Mouse (Mus musculus): ENCODE measurements around the gene Cs. TPM values are rescaled to one million over a fixed set of nuclear protein-coding genes. Genes with fewer than 3 reads are reported as not detected.

The Cs gene
- polyA plus RNA-seq, 1 experiment from 2014 or later, result 225 TPM

DNA sequence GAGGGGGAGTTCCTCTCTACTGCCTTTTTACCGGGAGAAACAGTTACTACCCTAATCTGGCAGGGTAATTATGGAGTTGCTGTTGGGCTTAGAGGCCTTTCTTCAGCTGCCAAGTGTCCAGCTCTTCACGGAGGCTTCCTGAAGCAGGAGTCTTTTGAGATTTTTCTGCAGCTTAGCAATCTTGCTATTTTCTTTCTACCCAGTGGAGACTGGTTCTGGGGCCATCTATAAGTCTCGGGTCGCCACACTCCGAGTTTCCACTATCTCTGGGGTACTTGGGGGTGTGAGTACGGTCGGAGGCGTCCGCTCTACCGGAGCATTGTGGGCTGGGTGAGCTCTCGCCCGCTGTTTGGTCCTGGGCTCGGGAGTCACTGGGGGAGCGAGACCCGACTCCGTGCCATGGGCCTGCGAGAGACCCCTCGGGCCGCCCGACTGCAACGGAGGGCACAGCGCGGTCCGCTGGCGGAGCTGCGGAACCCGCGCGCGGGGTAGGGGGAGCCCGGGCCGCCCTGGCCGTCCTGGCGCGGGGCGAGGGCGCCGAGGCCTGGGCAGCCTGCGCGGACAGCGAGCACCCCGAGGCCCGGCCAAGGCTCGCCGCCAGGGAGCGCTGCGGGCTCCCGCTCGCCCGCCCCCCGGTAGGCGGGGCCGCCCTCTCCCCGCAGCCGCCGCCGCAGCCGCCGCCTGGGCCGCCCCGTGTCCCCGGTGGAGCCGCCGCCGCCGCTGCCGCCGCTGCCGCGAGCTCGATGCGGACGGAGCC lies 39.1 kb downstream of the Cs start, which contains the start of gene Ankrd52:
Gene Ankrd52, plus strand, starts transcription at position 661 of the 757 bp plus-strand sequence.
- no peaks in the 10 kb centered on the region for H3K9me3 ChIP-seq (ENCODE audit: control insufficient read depth, low read length)
- H3K4me2 ChIP-seq (replicated peaks; ENCODE audit: low read depth, low read length), result peak within 1 kb of the TSS; percentile 82
- peaks cover 34% of the 10 kb centered on the region for H3K36me3 ChIP-seq (ENCODE audit: control insufficient read depth, insufficient read depth, low read length)
- peak within 1 kb of the TSS; percentile 98 for H3K4me3 ChIP-seq (ENCODE audit: low read length)
- peak within 1 kb of the TSS; percentile 99 for H3K9ac ChIP-seq (ENCODE audit: low read depth, low read length)
- peak within 1 kb of the TSS; percentile 95 for H3K27ac ChIP-seq (ENCODE audit: low read depth, low read length)
- H3K27me3 ChIP-seq (ENCODE audit: control insufficient read depth, insufficient read depth, low read length), result no peaks in the 10 kb centered on the region
- under 1% methylated on average over 50 of the region's 73 CpGs for WGBS
- H3K4me1 ChIP-seq (ENCODE audit: control insufficient read depth, insufficient read depth, low read length), result peaks cover 9% of the 10 kb centered on the region
- ATAC-seq (ENCODE audit: low FRiP score, low TSS enrichment), result peak; percentile 94

DNA sequence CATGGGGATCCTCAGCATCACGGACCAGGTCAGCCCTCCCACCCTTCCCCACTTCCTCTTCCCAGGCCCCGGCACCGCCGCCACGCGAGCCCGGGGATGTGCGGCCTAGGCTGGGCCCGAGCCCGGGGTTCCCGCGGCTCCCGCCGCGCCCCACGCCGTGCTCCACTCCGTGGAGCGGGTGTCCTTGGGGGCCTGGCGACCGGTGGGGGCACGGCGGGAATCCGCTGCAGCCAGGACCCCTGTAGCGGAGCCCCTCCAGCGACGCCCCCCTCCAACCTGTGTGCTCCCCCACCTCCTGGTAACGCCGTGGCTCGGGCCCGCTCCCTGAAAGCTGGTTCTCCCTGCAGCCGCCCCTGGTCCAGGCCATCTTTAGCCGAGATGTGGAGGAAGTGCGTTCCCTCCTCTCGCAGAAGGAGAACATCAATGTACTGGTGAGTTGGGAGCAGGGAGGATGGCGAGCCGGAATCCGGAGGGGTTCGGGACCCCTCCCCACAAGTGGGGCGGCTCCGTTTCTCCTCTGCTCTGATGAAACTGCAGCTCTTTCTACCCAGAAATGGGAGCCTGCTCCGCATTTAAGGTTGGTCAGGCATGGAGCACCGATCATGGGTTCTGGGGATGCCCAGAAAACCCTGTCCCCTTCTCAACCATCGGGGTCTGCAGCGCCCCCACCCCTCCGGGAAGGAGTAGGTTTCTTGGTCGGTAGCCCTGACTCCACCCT lies 39.8 kb downstream of the Cs start:
- H3K36me3 ChIP-seq (ENCODE audit: control insufficient read depth, insufficient read depth, low read length), result peaks cover 41% of the 10 kb centered on the region
- peak; percentile 74 for ATAC-seq (ENCODE audit: low FRiP score, low TSS enrichment)
- H3K4me2 ChIP-seq (replicated peaks; ENCODE audit: low read depth, low read length), result peak overlapping the region; percentile 82
- H3K4me1 ChIP-seq (ENCODE audit: control insufficient read depth, insufficient read depth, low read length), result peaks cover 9% of the 10 kb centered on the region
- WGBS, result under 1% methylated on average over 37 of the region's 47 CpGs
- peak overlapping the region; percentile 98 for H3K4me3 ChIP-seq (ENCODE audit: low read length)
- H3K9ac ChIP-seq (ENCODE audit: low read depth, low read length), result peak overlapping the region; percentile 99
- H3K9me3 ChIP-seq (ENCODE audit: control insufficient read depth, low read length), result no peaks in the 10 kb centered on the region
- H3K27me3 ChIP-seq (ENCODE audit: control insufficient read depth, insufficient read depth, low read length), result no peaks in the 10 kb centered on the region
- H3K27ac ChIP-seq (ENCODE audit: low read depth, low read length), result peak overlapping the region; percentile 95

DNA sequence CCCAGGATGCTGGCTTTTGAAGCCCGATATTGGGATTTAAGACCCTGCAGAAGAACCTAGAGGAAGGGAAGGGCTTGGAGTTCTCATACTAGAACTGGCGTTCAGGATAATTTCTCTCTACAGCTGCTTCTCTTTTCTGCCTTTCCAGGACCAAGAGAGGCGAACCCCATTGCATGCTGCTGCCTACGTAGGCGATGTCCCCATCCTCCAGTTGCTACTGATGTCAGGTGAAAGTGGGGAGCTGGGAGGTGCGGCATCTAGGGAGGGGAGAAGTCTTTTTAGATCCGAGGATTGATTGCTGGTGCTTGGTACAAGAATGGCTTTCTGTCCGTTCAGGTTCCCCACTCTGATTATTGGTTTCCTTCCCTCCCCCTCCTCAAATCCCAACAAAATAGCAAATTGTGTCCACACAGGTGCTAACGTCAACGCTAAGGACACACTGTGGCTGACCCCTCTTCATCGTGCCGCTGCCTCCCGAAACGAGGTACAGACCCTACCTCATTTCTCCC lies 40.5 kb downstream of the Cs start:
- H3K4me3 ChIP-seq (ENCODE audit: low read length), result peak overlapping the region; percentile 98
- H3K36me3 ChIP-seq (ENCODE audit: control insufficient read depth, insufficient read depth, low read length), result peaks cover 47% of the 10 kb centered on the region
- 54% methylated on average over 14 of the region's 14 CpGs for WGBS
- H3K4me2 ChIP-seq (replicated peaks; ENCODE audit: low read depth, low read length), result peak overlapping the region; percentile 82
- peaks cover 9% of the 10 kb centered on the region for H3K4me1 ChIP-seq (ENCODE audit: control insufficient read depth, insufficient read depth, low read length)
- ATAC-seq (ENCODE audit: low FRiP score, low TSS enrichment), result no peak
- H3K9ac ChIP-seq (ENCODE audit: low read depth, low read length), result peak overlapping the region; percentile 99
- peak overlapping the region; percentile 95 for H3K27ac ChIP-seq (ENCODE audit: low read depth, low read length)
- H3K27me3 ChIP-seq (ENCODE audit: control insufficient read depth, insufficient read depth, low read length), result no peaks in the 10 kb centered on the region
- no peaks in the 10 kb centered on the region for H3K9me3 ChIP-seq (ENCODE audit: control insufficient read depth, low read length)

DNA sequence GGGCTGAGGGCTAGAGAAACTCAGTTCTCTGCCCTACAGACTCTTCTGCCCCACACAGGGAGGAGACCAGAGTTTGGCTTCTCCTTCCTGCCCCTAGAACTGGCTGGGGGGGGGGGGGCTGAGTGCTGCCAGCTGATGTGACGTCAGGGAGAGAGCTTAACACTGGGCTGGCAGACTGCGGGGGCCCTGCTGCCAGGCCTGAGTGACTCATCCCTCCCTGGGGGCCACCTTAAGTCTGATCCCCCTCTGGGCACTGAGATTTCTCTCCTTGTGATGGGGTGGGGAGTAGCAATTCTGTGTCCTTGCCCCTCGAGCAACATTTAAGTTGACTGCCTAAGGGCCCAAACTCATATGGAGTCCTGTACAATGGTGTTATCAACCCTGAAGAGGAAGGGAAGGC lies 40.9 kb downstream of the Cs start:
- H3K4me2 ChIP-seq (replicated peaks; ENCODE audit: low read depth, low read length), result peak overlapping the region; percentile 82
- H3K4me3 ChIP-seq (ENCODE audit: low read length), result peak overlapping the region; percentile 98; the same call in 1 of the 2 replicates
- H3K27ac ChIP-seq (ENCODE audit: low read depth, low read length), result no peak overlapping the region
- peaks cover 52% of the 10 kb centered on the region for H3K36me3 ChIP-seq (ENCODE audit: control insufficient read depth, insufficient read depth, low read length)
- no peaks in the 10 kb centered on the region for H3K27me3 ChIP-seq (ENCODE audit: control insufficient read depth, insufficient read depth, low read length)
- WGBS, result 74% methylated on average over 3 of the region's 3 CpGs
- H3K4me1 ChIP-seq (ENCODE audit: control insufficient read depth, insufficient read depth, low read length), result peaks cover 9% of the 10 kb centered on the region
- no peak for ATAC-seq (ENCODE audit: low FRiP score, low TSS enrichment)
- peak overlapping the region; percentile 99; the same call in 1 of the 2 replicates for H3K9ac ChIP-seq (ENCODE audit: low read depth, low read length)
- H3K9me3 ChIP-seq (ENCODE audit: control insufficient read depth, low read length), result no peaks in the 10 kb centered on the region

DNA sequence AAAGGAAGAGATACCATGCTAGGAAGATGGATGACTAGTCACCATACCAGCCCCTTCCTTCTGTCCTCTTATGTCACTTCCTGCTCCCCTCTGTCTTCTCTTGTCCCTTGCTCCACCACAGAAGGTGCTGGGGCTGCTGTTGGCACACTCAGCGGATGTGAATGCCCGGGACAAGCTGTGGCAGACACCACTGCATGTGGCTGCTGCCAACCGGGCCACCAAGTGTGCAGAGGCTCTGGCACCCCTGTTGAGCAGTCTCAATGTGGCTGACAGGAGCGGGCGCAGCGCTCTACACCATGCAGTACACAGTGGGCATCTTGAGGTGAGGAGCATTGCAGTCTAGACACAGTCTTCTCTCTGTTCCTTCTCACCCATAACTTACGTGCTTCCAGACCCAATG lies 41.7 kb downstream of the Cs start:
- Histone ChIP-seq H3K27ac (ENCODE audit: low read depth, low read length) (no peak overlapping the region), H3K4me1 (ENCODE audit: control insufficient read depth, insufficient read depth, low read length) (peaks cover 9% of the 10 kb centered on the region), H3K4me3 (ENCODE audit: low read length) (no peak overlapping the region), H3K9me3 (ENCODE audit: control insufficient read depth, low read length) (no peaks in the 10 kb centered on the region), H3K9ac (ENCODE audit: low read depth, low read length) (no peak overlapping the region), H3K36me3 (ENCODE audit: control insufficient read depth, insufficient read depth, low read length) (peaks cover 60% of the 10 kb centered on the region), H3K4me2 (replicated peaks; ENCODE audit: low read depth, low read length) (no peak overlapping the region), H3K27me3 (ENCODE audit: control insufficient read depth, insufficient read depth, low read length) (no peaks in the 10 kb centered on the region)
- WGBS, result 96% methylated on average over 7 of the region's 7 CpGs
- ATAC-seq (ENCODE audit: low FRiP score, low TSS enrichment), result no peak

DNA sequence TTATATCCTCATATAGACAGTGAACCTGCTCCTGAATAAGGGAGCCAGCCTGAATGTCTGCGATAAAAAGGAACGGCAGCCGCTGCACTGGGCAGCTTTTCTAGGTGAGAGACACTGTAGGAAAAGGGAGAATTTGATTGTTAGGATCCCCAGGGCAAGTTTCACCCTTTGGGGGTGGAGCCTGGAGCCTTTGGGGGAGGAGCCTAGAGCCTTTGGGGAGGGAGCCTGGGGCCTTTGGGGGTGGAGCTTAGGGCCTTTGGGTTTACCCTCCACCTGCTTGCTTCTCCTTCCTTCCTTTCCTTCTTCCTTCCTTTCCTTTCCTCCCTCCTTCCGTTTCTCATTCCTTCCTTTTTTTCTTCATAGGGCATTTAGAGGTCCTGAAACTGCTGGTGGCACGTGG lies 43.0 kb downstream of the Cs start:
- Histone ChIP-seq H3K36me3 (ENCODE audit: control insufficient read depth, insufficient read depth, low read length) (peaks cover 73% of the 10 kb centered on the region), H3K9ac (ENCODE audit: low read depth, low read length) (no peak overlapping the region), H3K4me3 (ENCODE audit: low read length) (no peak overlapping the region), H3K9me3 (ENCODE audit: control insufficient read depth, low read length) (no peaks in the 10 kb centered on the region), H3K27me3 (ENCODE audit: control insufficient read depth, insufficient read depth, low read length) (no peaks in the 10 kb centered on the region), H3K4me2 (replicated peaks; ENCODE audit: low read depth, low read length) (no peak overlapping the region), H3K4me1 (ENCODE audit: control insufficient read depth, insufficient read depth, low read length) (peaks cover 9% of the 10 kb centered on the region), H3K27ac (ENCODE audit: low read depth, low read length) (no peak overlapping the region)
- ATAC-seq (ENCODE audit: low FRiP score, low TSS enrichment), result no peak
- 90% methylated on average over 5 of the region's 5 CpGs for WGBS

DNA sequence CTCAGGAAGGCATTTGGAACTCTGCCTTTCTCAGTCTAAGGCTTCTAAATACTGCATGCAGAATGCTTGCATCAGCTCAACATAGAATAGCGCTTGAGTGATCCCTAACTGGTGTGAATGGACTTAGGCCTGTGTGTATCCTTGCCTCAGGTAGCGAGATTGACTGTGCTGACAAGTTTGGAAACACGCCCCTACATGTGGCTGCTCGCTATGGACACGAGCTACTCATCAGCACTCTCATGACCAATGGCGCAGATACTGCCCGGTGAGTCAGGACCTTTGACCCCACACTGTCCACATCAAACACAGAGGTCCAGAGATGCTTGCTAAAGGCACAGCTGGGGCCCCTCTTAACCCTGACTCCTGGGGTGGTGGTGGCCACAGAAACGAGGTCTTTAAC lies 44.9 kb downstream of the Cs start:
- Histone ChIP-seq H3K36me3 (ENCODE audit: control insufficient read depth, insufficient read depth, low read length) (peaks cover 92% of the 10 kb centered on the region), H3K4me2 (replicated peaks; ENCODE audit: low read depth, low read length) (no peak overlapping the region), H3K4me1 (ENCODE audit: control insufficient read depth, insufficient read depth, low read length) (peaks cover 9% of the 10 kb centered on the region), H3K27me3 (ENCODE audit: control insufficient read depth, insufficient read depth, low read length) (no peaks in the 10 kb centered on the region), H3K4me3 (ENCODE audit: low read length) (no peak overlapping the region), H3K9me3 (ENCODE audit: control insufficient read depth, low read length) (no peaks in the 10 kb centered on the region), H3K27ac (ENCODE audit: low read depth, low read length) (no peak overlapping the region), H3K9ac (ENCODE audit: low read depth, low read length) (no peak overlapping the region)
- WGBS, result 86% methylated on average over 8 of the region's 8 CpGs
- no peak for ATAC-seq (ENCODE audit: low FRiP score, low TSS enrichment)

DNA sequence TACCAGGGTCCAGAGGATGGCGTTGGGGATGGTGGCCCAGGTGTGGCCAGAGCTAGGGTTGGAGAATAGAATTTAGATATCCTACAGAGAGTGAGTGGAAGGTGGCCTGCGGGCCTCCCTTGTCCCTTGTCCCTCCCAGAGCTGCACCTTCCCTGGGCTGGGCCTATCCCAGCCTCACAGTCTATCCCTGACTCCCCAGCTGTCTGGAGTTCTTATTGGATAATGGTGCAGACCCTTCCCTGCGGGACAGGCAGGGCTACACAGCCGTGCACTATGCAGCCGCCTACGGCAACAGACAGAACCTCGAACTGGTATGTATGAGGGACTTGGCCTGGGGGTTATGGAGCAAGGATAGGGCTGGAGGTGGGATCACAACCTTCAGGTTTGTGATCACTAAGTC lies 48.4 kb downstream of the Cs start:
- Histone ChIP-seq H3K4me1 (ENCODE audit: control insufficient read depth, insufficient read depth, low read length) (no peaks in the 10 kb centered on the region), H3K36me3 (ENCODE audit: control insufficient read depth, insufficient read depth, low read length) (peaks cover 97% of the 10 kb centered on the region), H3K4me3 (ENCODE audit: low read length) (no peak overlapping the region), H3K9ac (ENCODE audit: low read depth, low read length) (no peak overlapping the region), H3K4me2 (replicated peaks; ENCODE audit: low read depth, low read length) (no peak overlapping the region), H3K9me3 (ENCODE audit: control insufficient read depth, low read length) (no peaks in the 10 kb centered on the region), H3K27ac (ENCODE audit: low read depth, low read length) (no peak overlapping the region), H3K27me3 (ENCODE audit: control insufficient read depth, insufficient read depth, low read length) (no peaks in the 10 kb centered on the region)
- WGBS, result 93% methylated on average over 7 of the region's 7 CpGs
- ATAC-seq (ENCODE audit: low FRiP score, low TSS enrichment), result no peak

DNA sequence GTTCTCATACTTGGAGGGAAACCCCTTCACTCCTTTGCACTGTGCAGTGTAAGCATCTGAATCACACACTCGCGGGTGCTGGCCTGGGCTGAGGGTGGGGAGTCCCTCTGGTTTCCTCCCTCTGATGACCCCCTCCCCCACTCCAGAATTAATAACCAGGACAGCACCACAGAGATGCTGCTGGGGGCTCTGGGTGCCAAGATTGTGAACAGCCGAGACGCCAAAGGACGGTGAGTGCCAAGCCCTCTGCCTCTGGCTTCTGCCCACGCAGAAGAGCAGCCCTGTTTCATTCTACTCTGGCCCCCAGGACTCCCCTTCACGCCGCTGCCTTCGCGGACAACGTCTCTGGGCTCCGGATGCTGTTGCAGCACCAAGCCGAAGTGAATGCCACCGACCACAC lies 51.4 kb downstream of the Cs start:
- Histone ChIP-seq H3K27ac (ENCODE audit: low read depth, low read length) (no peak overlapping the region), H3K9ac (ENCODE audit: low read depth, low read length) (no peak overlapping the region), H3K36me3 (ENCODE audit: control insufficient read depth, insufficient read depth, low read length) (peaks cover 99% of the 10 kb centered on the region), H3K27me3 (ENCODE audit: control insufficient read depth, insufficient read depth, low read length) (no peaks in the 10 kb centered on the region), H3K4me3 (ENCODE audit: low read length) (no peak overlapping the region), H3K4me2 (replicated peaks; ENCODE audit: low read depth, low read length) (no peak overlapping the region), H3K9me3 (ENCODE audit: control insufficient read depth, low read length) (no peaks in the 10 kb centered on the region), H3K4me1 (ENCODE audit: control insufficient read depth, insufficient read depth, low read length) (no peaks in the 10 kb centered on the region)
- WGBS, result 89% methylated on average over 14 of the region's 14 CpGs
- no peak for ATAC-seq (ENCODE audit: low FRiP score, low TSS enrichment)
